Mouse (Mus musculus): ENCODE measurements at regions not wholly inside any gene's neighbourhood (a gene's known extent, or its start where the extent isn't known, plus 50 kb on each side); places are given as distances from the start of the nearest gene placed in this dataset.

- Histone ChIP-seq H3K9ac (ENCODE audit: low read length) (no peak overlapping the region), H3K27ac (ENCODE audit: low read depth, low read length) (no peak overlapping the region), H3K9me3 (ENCODE audit: control insufficient read depth, low read length) (no peaks in the 10 kb centered on the region), H3K4me1 (ENCODE audit: control insufficient read depth, insufficient read depth, low read length) (no peaks in the 10 kb centered on the region), H3K27me3 (ENCODE audit: control insufficient read depth, insufficient read depth, low read length) (no peaks in the 10 kb centered on the region), H3K4me3 (ENCODE audit: low read depth, low read length) (no peak overlapping the region), H3K4me2 (ENCODE audit: low read depth) (no peak overlapping the region), H3K36me3 (ENCODE audit: control insufficient read depth, insufficient read depth, low read length) (no peaks in the 10 kb centered on the region)
- 88% methylated on average over 10 of the region's 10 CpGs for WGBS
- no peak for ATAC-seq (ENCODE audit: insufficient read depth, low FRiP score, low TSS enrichment)
- DNase-seq (ENCODE audit: low spot score), result no peak
Measured at GRCm38 (mm10) chr10:102615962-102616595, 104.1 kb downstream of the Rassf9 start.
